Mouse (Mus musculus) spleen, postnatal 10 days (tissue): ENCODE results near the gene Cenpn.

Experiments
- DNase-seq, 2 experiments: peaks; one replicate each; pipeline ENCODE4 v3.0.0; 2021 to 2022; ENCODE audit warnings: low spot score in 2 of 2

Cenpn gene

DNA sequence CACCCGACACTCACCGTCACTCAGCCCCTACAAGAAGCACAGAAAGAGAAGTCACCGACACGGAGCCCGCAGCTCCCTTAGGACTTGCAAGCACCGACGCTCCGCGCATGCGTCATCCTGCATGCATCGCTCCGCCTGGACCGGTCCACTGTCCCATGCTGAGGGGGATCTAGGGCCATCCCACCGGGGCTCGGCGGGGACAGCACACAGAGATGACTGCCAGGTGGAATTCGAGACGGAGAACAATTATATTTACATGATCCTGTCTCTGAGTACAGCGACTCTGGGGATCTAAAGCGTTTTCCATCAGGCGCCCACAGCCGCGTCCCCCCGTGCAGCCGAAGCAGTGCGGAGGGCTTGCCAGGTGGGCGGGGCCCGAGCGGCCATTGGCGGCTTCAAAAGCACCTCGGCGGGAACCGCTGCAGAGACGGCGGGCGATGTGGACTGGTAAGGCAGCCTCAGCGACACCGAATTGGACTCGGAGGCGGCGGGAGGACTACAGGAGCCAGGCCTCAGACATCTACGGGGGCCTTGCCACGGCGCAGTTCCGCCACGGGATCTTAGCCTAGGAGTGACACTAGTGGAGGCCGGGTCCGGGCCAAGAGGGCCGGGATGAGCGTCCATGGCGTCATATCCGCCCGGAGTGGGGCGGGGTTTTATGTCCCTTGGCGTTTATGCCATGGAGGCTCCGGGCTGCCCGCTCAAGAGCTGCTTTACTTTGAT, at the start of gene Cenpn, which contains the start of gene Cmc2:
TSS of gene Cenpn (plus strand) at position 394 of the 723 bp plus-strand sequence.
TSS of gene Cmc2 (minus strand) at position 119 of the 723 bp plus-strand sequence.
- DNase-seq: peak; percentile 91 to 94

DNA sequence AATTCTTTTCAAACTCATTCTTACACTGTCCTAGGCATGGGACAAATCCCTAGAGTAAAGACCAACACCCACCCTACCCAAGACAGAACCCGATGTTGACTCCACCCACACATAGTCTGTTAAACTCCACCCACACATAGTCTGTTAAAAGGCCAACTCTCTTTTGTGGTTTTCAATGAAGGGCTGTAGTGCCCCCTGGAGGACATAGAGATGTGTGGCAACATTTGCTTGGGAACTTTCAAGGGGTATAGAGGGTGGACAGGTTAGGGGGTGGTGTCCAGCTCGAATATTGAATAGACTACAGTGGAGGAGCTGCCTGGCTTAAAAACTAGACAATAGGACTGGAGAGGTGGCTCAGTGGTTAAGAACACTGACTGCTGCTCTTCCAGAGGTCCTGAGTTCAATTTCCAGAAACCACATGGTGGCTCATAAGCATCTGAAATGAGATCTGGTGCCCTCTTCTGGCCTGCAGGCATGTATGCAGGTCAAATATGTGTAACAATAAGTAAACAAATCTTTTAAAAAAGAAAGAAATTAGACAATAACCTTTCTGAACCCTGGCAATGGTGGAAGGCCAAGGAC, 48.7 kb upstream of the Cenpn start:
- no peak for DNase-seq

DNA sequence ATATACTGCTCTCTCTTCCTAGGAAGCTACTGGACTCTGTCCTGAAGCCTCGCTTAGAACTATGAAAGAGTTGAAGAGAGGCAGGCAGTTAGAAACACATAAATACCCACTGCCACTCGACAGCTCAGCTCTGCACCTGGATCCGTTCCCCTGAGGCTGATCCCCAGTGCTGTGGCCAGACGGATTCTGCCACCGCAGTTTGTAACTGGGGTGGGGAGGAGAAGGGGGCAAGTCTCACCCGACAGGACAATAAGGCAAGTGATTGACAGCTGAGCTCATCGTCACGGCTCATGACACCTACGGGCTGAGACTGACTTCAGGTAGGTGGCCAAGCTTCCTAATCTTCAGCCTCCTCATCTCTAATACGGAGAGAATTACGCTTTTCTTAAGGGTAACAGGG, 47.9 kb upstream of the Cenpn start:
- peak in 1 of 2 experiments; percentile 28 for DNase-seq

DNA sequence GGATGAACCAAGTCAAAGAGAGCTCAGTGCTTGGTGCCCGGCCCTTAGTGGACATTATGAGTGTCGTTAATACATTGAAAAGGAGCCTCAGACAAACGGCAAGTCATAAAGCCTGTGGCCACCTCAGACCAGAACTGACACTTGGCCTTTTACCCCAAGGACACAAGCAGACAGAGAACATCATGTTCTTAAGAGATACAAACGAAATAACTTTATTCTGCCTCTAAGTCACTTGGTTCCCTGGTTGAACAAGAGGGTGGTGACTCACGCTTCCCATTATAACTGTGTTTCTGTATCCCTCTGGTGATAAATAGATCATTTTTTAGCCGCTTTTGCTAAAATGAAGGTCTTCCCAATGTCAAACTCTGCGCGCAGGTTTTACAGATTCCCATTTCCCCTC, 47.5 kb upstream of the Cenpn start:
- no peak for DNase-seq

DNA sequence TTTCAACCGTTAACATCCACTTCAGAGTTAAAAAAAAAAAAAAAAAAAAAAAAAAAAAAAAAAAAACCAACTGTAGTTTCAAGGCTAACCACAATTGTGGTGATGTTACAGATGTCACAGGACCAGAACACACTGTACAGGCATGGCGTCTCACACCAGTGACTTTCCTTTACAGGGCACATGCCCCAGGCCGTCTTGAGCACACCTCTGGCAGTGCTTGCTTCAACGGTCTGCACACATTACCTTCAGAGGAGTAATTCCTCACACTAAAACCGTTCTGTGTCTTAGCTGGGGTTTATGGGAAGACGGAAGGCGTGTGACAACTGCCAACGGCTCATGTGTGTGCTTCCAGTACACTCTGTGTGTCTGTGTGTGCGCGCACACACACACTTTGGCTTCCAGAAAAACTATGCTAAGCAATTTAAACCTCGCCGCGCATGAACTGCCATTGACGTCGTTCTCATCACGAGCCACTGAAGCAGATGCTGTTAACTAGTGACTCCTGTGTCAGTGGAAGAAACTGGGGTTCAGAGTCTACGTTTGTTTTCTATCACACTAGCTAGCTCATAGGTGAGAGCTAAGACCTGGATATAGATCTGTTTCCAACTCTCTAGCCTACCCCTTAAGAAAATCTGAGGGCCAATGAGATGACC, 45.6 kb upstream of the Cenpn start:
- peak in 1 of 2 experiments; percentile 25 for DNase-seq

DNA sequence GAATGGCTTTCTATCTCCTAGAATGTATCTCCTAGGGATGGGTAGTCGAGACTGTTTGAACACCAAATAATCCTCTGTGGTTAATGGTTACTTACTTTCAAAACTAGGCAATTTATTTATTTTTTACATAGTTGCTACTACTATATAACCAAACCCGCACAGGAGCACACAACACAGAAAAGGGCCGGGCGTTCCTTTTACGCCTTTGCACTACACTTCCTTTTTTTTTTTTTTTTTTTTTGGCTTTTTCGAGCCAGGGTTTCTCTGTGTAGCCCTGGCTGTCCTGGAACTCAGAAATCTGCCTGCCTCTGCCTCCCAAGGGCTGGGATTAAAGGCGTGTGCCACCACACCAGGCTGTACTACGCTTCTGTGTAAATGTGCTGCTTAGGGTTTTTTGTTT, 40.1 kb upstream of the Cenpn start:
- DNase-seq: no peak

DNA sequence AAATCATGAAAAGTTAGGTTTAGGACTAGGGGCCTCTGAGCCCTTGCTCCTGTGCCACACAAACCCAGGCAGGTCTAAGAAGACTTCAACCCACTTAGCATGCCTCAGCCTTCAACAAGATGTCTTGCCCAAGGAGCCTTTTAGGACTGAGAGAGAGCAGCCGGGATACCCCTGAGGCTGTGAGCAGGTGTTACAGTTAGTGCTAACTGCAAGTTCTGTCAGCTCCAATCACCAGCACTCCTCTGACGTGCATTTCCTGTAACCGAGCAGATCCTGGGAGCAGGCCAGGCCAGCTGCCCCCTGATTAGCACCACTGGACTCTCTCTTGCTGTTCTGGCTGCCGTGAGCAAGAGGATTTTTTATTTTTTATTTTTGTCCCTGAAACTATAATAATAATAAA, 33.7 kb upstream of the Cenpn start:
- no peak for DNase-seq

DNA sequence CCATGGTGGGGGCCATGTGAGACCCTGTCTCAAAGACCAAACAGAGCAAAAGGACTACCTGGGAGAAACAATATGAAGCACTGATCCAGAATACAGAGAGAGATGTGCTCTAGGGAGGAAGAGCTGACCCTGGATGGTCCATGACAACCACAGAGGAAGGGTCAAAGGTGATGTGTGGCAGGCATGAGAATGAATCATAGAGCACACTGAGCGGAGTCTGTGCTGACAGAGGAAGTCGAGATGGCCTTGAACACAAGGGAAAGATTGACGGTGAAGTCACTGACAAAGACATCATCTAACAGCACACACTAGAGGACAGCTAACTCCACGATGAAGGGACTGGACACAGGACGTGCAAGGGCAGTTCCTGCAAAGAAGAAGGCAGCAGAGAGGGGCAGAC, 30.1 kb upstream of the Cenpn start:
- no peak for DNase-seq

DNA sequence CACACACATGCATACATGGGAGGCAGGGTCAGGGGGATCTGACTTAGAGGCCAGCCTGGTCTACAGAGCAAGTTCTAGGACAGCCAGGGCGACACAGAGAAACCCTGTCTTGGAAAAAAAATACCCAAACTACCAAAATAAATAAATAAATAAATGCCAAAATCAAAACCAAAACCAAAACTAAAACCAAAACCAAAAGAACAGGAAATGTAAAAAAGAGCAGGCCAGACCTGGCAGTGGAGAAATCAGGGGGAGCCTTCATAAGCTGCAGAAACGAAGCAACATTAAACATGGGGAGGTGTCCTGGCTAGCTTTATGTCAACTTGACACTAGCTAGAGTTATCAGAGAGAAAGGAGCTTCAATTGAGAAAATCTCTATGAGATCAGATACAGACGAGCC, 29.4 kb upstream of the Cenpn start:
- DNase-seq: no peak

DNA sequence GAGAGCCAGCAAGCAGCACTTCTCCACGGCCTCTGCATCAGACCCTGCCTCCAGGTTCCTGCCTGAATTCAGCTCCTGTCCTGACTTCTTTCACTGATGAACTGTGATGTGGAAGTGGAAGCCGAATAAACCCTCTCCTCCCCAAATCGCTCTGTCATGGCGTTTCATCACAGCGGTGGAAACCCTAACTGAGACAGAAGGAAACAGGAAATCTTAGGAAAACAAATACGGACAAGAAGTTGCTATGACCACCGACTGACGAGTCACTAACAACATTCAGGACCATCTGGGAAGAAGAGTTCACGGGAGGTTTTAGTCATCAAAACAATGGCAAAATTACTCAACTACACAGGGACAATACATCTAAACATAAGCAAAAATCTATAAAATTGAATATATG, 28.9 kb upstream of the Cenpn start:
- no peak for DNase-seq

DNA sequence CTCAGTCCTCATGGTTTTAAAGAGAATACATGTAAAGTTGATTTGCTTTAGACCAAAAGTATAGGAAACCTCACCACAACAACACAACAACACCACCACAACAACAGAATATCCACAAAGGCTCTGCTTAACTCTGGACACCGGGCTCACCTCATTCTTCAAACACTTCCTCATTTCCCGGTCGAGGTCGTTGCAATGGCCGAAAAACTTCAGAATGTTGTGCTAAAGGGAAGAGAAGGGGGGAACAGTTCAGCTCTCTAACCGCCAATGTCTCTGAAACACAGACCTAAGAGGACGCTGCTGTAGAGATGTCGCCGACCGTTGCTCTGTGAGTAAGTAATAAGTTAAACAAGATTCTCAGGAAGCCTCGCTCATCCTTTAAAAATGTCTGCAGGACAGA, 27.6 kb upstream of the Cenpn start:
- no peak for DNase-seq

DNA sequence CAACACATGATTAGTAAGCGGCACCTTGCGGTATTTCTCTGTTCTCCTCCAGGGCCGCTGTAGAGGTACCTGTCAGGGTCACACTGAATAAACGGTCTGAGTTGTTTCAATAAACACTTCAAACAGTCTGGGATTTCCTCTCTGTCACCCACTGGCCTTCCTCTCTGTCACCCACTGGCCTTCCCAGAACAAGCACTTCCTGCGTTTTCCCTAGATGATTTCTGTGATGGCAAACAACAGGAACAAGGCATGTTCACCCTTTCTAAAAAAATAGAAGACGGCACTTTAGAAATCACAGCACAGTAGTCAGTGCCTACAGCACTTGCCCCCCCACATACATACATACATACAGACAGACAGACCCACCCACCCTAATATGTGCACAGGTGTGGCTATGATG, 26.0 kb upstream of the Cenpn start:
- DNase-seq: no peak

DNA sequence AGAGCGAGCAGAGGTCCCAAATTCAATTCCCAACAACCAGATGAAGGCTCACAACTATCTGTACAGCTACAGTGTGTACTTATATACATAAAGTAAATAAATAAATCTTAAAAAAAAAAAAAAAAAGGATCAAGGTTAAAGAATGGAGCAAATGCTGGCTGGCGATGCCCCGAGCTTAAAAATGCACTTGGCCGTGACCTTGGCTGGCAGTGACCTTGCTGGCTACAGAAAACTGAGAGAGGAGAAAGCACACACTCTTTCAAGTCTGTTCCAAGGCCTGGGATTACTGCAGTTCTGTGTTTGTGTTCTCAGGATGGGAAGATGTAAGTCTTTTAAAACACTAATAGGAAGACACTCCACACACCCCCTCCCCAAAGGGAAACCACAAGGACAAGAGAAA, 16.8 kb upstream of the Cenpn start:
- no peak for DNase-seq

DNA sequence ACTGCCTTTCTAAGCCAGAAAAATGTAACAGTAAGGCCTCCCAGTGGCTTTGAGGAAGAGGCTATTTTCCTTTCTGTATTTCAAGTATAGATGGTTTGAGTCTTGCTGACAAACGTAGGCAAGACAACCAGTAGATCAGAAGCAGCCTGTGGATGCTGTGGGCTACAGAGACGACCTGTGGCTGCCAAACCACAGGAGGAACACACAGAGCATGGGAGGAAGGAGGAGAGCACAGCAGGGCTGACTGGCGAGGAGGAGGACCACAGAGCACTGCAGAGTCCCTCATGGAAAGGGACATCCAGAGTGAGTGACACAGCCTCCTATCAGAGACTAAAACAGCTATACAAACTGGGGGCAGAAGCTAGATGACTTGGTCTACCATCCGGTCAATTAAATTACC, 16.3 kb upstream of the Cenpn start:
- DNase-seq: no peak

DNA sequence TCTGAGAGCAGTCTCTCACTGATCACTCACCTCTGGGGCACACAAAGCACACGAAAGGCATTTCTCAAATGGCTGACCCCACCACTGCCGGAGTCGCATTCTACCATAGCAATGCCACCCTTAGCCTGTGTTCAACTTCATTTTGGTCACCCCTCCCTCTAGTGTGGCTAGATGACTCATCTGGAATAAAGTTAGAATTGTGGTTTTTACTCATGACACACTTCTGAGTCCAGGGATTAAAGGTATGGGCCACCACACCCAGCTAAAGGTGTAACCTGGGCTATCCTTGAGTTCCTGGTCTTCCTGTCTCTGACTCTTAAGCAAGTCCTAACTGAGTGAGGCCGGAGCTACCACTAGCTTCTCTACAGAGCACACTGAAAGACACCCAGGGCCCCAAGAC, 15.7 kb upstream of the Cenpn start:
- DNase-seq: no peak

DNA sequence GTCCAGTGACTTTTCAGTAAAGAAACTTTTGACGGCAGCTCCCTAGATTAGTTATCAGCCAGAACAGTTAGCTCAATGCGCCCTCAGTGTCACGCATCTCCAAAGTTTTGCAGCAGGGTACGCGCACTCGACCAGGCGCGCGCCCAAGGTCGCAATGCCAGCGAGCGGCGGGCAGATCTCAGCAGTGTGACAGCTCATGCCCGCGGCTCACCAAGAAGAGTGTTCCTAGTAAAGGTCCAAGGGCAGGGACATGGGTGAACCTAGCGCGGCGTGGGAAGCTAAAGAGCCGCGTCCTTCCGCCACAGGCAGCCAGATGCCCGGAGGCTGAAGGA, 559 bp upstream of the Cenpn start:
- no peak for DNase-seq

DNA sequence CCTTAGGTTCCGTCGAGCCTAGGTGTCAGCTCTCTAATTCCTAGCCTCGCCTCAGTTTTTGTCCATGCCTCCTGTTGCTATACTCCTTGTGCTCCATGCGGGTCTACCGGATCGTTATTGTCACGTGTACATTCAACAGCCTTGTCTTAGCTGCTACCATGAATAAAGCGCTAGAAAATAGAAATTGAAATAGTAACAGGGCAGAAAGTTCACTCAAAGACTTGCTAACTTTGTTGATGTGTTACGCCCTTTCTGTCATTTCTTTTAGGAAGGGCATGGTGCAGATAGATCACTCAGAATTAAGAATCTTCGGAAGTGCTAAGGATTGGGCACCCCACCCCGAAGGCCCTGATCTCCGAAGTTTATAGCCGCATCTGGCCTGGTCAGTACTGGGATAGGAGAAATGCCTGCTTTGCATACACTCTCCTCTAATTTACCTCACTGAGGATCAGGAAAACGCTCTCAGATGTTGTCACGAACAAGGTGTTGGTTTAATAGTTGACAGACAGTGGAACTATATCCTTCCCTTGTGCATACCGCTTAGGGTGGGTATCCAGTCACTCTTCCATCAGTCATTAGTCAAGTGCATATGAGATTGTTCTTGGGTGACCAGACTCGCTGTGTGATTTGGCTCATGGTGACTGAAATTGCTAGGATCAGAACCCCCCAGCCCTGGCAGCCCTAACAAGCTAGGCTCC, 679 bp downstream of the Cenpn start:
- DNase-seq: peak in 1 of 2 experiments; percentile 9

DNA sequence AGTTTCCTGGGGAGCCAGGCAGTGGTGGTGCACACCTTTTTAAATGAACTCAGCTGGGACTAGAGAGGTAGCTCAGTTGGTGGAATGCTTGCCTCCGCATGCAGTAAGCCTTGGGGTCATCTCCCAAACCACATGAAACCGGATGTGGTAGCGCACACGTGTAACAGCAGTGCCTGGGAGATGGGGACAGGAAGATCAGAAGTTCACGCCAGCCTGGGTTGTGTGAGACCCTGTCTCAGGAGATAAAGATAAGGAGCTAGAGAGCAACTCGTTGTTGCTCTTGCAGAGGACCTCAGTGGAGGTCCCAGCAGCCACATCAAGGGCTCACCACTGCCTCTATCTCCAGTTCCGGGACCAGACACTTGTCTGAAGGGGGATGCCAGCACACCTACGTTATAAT, 2.0 kb downstream of the Cenpn start:
- no peak for DNase-seq

DNA sequence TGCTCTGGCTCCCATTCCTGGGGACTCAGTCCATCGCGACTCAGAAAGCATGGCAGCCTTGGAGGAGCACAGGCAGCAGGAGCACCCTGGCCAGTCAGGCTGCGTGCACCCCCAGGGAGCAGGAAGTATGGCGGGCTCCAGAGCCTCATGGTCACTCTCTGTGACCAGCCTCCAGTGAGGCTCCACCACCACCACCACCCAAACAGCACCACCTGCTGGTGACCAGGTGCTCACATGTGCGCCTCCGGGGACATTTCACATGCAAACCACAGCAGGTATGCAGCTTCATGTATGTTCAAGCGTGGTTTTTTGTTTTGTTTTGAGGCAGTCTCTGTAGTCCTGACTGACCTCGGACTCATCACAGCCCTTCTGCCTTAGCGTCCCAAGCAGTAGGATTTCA, 6.3 kb downstream of the Cenpn start:
- peak; percentile 56 to 82 for DNase-seq

DNA sequence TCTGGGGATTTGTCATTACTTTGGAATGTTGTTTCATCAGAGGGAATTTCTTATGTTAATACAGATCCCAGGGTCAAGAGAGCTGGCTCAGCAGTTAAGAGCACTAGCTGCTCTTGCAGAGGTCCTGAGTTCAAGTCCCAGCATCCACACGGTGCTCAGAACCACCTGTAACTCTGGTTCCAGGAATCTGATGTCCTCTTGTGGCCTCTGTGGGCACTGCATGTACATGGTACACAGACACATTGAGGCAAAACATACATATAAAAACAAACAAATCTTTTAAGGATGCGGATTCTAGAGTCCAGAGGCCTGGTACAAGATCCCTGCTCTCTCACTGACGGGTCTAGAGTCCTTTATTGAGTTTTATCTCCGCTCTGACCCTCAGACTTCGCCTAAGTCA, 7.1 kb downstream of the Cenpn start:
- DNase-seq: no peak

DNA sequence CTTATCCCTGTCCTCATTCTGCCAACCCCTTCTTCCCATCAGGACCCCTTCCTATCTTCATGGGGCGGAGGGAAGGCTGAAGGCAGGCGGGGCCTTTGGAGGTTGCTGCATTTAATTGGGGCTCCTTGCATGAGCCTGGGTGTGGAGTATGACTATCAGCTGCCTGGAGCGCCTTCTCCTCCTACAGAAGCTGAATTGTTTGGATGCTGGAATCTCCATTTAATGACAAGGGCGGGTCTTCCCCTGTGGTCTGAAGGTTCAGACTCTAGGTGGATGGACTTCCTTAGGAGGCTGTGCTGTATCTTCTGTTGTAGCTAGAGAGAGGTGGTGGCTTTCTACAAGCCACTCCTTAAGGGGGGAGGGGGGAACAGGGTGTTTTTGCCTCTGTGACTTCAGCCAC, 13.4 kb downstream of the Cenpn start:
- DNase-seq: no peak

DNA sequence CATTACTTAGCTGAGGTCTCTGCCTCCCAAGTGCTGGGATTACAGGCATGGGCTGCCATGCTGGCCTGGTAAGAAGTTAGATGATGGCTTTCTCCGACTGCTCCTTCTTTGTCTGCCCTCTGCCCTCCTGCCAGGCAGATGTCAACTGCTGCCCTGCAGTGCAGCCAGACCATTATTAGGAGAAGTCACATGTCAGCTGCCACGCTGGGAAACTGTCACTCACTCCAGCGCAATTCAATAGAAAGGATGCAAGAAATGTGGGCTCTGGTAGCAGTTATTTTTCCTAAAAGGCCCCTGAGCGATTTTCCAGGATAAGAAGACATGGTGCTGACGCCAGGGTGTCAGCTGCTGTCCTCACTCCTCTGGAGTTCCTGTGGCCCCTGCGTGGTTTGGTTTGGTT, 14.0 kb downstream of the Cenpn start:
- DNase-seq: no peak
